Mouse (Mus musculus) NIH3T3 (cell line): ENCODE results near the gene Upb1.
A peak's percentile ranks its signal among the peaks of the same experiment; 100 is the strongest.

Experiments used
- DNase-seq: peaks from one replicate; pipeline ENCODE4 v3.0.0-alpha.2; 2012; ENCODE audit warnings: low read depth

The Upb1 gene

GRCm38 (mm10) chr10:75428049-75429003 is 27.4 kb downstream of the Upb1 start:
- no peak for DNase-seq

GRCm38 (mm10) chr10:75429004-75429380 is 28.1 kb downstream of the Upb1 start:
- no peak for DNase-seq

- DNase-seq: no peak
Observed at GRCm38 (mm10) chr10:75429522-75430146, 28.7 kb downstream of the Upb1 start.

GRCm38 (mm10) chr10:75430147-75430537 is 29.2 kb downstream of the Upb1 start:
- no peak for DNase-seq

- no peak for DNase-seq
Observed at GRCm38 (mm10) chr10:75430633-75431032, 29.7 kb downstream of the Upb1 start.

- DNase-seq: peak; percentile 94
Observed at GRCm38 (mm10) chr10:75436604-75437217, 35.8 kb downstream of the Upb1 start.

GRCm38 (mm10) chr10:75437284-75437683 is 36.4 kb downstream of the Upb1 start:
- DNase-seq: no peak

GRCm38 (mm10) chr10:75438132-75438810 is 37.4 kb downstream of the Upb1 start:
- DNase-seq: no peak

- peak; percentile 68 for DNase-seq
Observed at GRCm38 (mm10) chr10:75439211-75439811, 38.4 kb downstream of the Upb1 start.

GRCm38 (mm10) chr10:75440756-75441155 is 39.8 kb downstream of the Upb1 start:
- no peak for DNase-seq

- DNase-seq: no peak
Observed at GRCm38 (mm10) chr10:75441800-75442199, 40.9 kb downstream of the Upb1 start.

GRCm38 (mm10) chr10:75443017-75443416 is 42.1 kb downstream of the Upb1 start:
- DNase-seq: no peak

- DNase-seq: no peak
Observed at GRCm38 (mm10) chr10:75444111-75444826, 43.4 kb downstream of the Upb1 start.

- no peak for DNase-seq
Observed at GRCm38 (mm10) chr10:75445030-75445429, 44.1 kb downstream of the Upb1 start.

- no peak for DNase-seq
Observed at GRCm38 (mm10) chr10:75446501-75447083, 45.7 kb downstream of the Upb1 start.

GRCm38 (mm10) chr10:75447489-75447888 is 46.6 kb downstream of the Upb1 start:
- DNase-seq: no peak

GRCm38 (mm10) chr10:75448806-75449420 is 48.0 kb downstream of the Upb1 start:
- DNase-seq: peak; percentile 48

- DNase-seq: no peak
Observed at GRCm38 (mm10) chr10:75450331-75450730, 49.4 kb downstream of the Upb1 start.

- DNase-seq: peak; percentile 85
Observed at GRCm38 (mm10) chr10:75451036-75451786, 50.3 kb downstream of the Upb1 start.
